8 mouse cellular contexts compared by ENCODE assay signal in the genomic region with DNA sequence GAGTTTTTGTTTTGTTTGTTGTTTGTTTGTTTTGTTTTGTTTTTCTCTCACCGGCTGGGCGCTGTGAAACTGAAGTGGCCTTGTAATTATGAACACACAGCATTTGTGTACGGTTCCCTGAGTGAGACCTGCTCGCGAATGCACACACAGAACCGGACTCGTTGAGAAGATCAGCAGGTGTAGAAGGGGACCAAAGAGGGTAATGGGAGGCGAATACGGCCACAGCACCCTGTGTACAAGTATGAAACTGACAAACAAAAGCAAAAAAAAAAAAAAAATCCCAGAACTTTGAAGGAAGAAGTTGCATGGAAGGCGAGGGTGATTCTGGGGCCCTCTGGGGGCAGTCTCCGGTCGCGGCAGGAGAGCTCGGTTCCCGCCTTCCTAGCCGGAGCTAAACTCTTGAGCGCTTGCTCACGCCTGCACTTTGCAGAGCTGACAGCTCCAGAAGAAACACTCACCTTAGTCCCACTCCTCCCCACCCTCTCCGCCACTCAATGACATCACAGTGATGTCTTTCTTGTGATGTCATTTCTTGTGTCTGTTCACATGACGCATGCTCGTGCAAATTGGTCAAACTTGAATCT. TPM values are rescaled to one million over a fixed set of nuclear protein-coding genes. Genes with fewer than 3 reads are reported as not detected.
A peak's percentile ranks its signal among the peaks of the same experiment; 100 is the strongest.
DNase-seq lines count a peak whose midpoint lies in the region; ATAC-seq lines count a peak whose summit lies in the region.

No protein-coding gene starts in this region.

- H3K4me1 ChIP-seq in forebrain, embryonic 15.5 days: peaks cover 19% of the 10 kb centered on the region
- peaks cover 19% of the 10 kb centered on the region; the same call in 1 of the 2 replicates for H3K4me1 ChIP-seq in midbrain, embryonic 12.5 days

- peak overlapping the region; percentile 29 for H3K4me3 ChIP-seq in forebrain, embryonic 15.5 days
- peak overlapping the region; percentile 38 for H3K4me3 ChIP-seq in midbrain, embryonic 12.5 days

- DNase-seq in layer of hippocampus, postnatal 14 days (ENCODE audit: low spot score in 2 of 2): peak; percentile 8 to 24
- DNase-seq in layer of hippocampus, postnatal 25 days (ENCODE audit: extremely low spot score in 1 of 2, low spot score in 1 of 2): no peak
- peak; percentile 67 for DNase-seq in NIH3T3 (ENCODE audit: low read depth)
- DNase-seq in kidney, postnatal 10 days: peak; percentile 46
- no peak for DNase-seq in gastrocnemius, postnatal 10 days
- no peak for DNase-seq in gastrocnemius, postnatal 25 days

- peaks cover 72% of the 10 kb centered on the region for H3K27me3 ChIP-seq in forebrain, embryonic 15.5 days
- peaks cover 72% of the 10 kb centered on the region for H3K27me3 ChIP-seq in midbrain, embryonic 12.5 days

- H3K27ac ChIP-seq in forebrain, embryonic 15.5 days (replicated peaks): no peak overlapping the region
- no peak overlapping the region for H3K27ac ChIP-seq in midbrain, embryonic 12.5 days (replicated peaks)

- no peak for ATAC-seq in forebrain, embryonic 15.5 days (replicated peaks)
- no peak for ATAC-seq in midbrain, embryonic 12.5 days (ENCODE audit: low FRiP score, low read depth)

- H3K36me3 ChIP-seq in forebrain, embryonic 15.5 days: no peaks in the 10 kb centered on the region
- H3K36me3 ChIP-seq in midbrain, embryonic 12.5 days: no peaks in the 10 kb centered on the region

- no peak overlapping the region for H3K9ac ChIP-seq in forebrain, embryonic 15.5 days (replicated peaks)
- H3K9ac ChIP-seq in midbrain, embryonic 12.5 days (replicated peaks): no peak overlapping the region

- peak overlapping the region; percentile 36 for H3K4me2 ChIP-seq in forebrain, embryonic 15.5 days (replicated peaks)
- H3K4me2 ChIP-seq in midbrain, embryonic 12.5 days (replicated peaks): peak overlapping the region; percentile 54

- whole genome bisulfite sequencing in forebrain, embryonic 15.5 days: 1% methylated on average over 21 of the region's 21 CpGs
- WGBS in midbrain, embryonic 12.5 days: 1% methylated on average over 21 of the region's 21 CpGs

- no peaks in the 10 kb centered on the region for H3K9me3 ChIP-seq in forebrain, embryonic 15.5 days
- no peaks in the 10 kb centered on the region for H3K9me3 ChIP-seq in midbrain, embryonic 12.5 days

RNA-seq across cellular contexts. Expression of a gene that starts 14.1 kb away (rescaled TPM):
- under 1 TPM in 1 of 2 experiments, not detected in 1; 0.46 TPM for total RNA-seq in layer of hippocampus, postnatal 14 days (2021)
- total RNA-seq in layer of hippocampus, postnatal 25 days (2021): under 1 TPM; 0.42 to 0.57 TPM
- 0.14 TPM in 1 of 2 replicates, not detected in the other for polyA plus RNA-seq in forebrain, embryonic 15.5 days (2015; fragmentation: Nextera tagmentation; extraction: Ambion mirVana)
- polyA plus RNA-seq in midbrain, embryonic 12.5 days (2016; fragmentation: Nextera tagmentation; extraction: Ambion mirVana): 0.30 TPM in 1 of 2 replicates, not detected in the other
- not detected for total RNA-seq in gastrocnemius, postnatal 10 days (2021)
- total RNA-seq in gastrocnemius, postnatal 25 days (2021): not detected

RNA-seq across cellular contexts. Expression of a gene that starts 14.4 kb away (rescaled TPM):
- under 1 TPM in 1 of 2 experiments, not detected in 1; 0.19 TPM for total RNA-seq in layer of hippocampus, postnatal 14 days (2021)
- total RNA-seq in layer of hippocampus, postnatal 25 days (2021): not detected
- polyA plus RNA-seq in forebrain, embryonic 15.5 days (2015; fragmentation: Nextera tagmentation; extraction: Ambion mirVana): not detected in 2 replicates
- not detected in 2 replicates for polyA plus RNA-seq in midbrain, embryonic 12.5 days (2016; fragmentation: Nextera tagmentation; extraction: Ambion mirVana)
- total RNA-seq in gastrocnemius, postnatal 10 days (2021): not detected
- total RNA-seq in gastrocnemius, postnatal 25 days (2021): not detected

RNA-seq across cellular contexts. Expression of a gene that starts 39.9 kb away (rescaled TPM):
- total RNA-seq in layer of hippocampus, postnatal 14 days (2021): 10 to 100 TPM; 60.0 to 62.5 TPM
- 10 to 100 TPM; 22.3 to 38.6 TPM for total RNA-seq in layer of hippocampus, postnatal 25 days (2021)
- 2.5 and 9.8 TPM in 2 replicates for polyA plus RNA-seq in forebrain, embryonic 15.5 days (2015; fragmentation: Nextera tagmentation; extraction: Ambion mirVana)
- polyA plus RNA-seq in midbrain, embryonic 12.5 days (2016; fragmentation: Nextera tagmentation; extraction: Ambion mirVana): 10.1 and 11.3 TPM in 2 replicates
- total RNA-seq in gastrocnemius, postnatal 10 days (2021): 100 to 1,000 TPM; 171 to 199 TPM
- 1 to 10 TPM; 2.9 to 7.7 TPM for total RNA-seq in gastrocnemius, postnatal 25 days (2021)

RNA-seq across cellular contexts. Expression of a gene that starts 40.2 kb away (rescaled TPM):
- 10 to 100 TPM; 22.2 to 42.1 TPM for total RNA-seq in layer of hippocampus, postnatal 14 days (2021)
- 10 to 100 TPM; 15.7 to 30.9 TPM for total RNA-seq in layer of hippocampus, postnatal 25 days (2021)
- 4.5 and 4.6 TPM in 2 replicates for polyA plus RNA-seq in forebrain, embryonic 15.5 days (2015; fragmentation: Nextera tagmentation; extraction: Ambion mirVana)
- polyA plus RNA-seq in midbrain, embryonic 12.5 days (2016; fragmentation: Nextera tagmentation; extraction: Ambion mirVana): 7.2 and 8.1 TPM in 2 replicates
- total RNA-seq in gastrocnemius, postnatal 10 days (2021): 100 to 1,000 TPM; 209 to 249 TPM
- 10 to 100 TPM; 13.9 to 29.0 TPM for total RNA-seq in gastrocnemius, postnatal 25 days (2021)

RNA-seq across cellular contexts. Expression of a gene that starts 45.7 kb away (rescaled TPM):
- 10 to 100 TPM; 42.3 to 60.3 TPM for total RNA-seq in layer of hippocampus, postnatal 14 days (2021)
- 10 to 100 TPM; 64.2 to 71.4 TPM for total RNA-seq in layer of hippocampus, postnatal 25 days (2021)
- polyA plus RNA-seq in forebrain, embryonic 15.5 days (2015; fragmentation: Nextera tagmentation; extraction: Ambion mirVana): 16.9 and 19.2 TPM in 2 replicates
- 34.4 and 38.6 TPM in 2 replicates for polyA plus RNA-seq in midbrain, embryonic 12.5 days (2016; fragmentation: Nextera tagmentation; extraction: Ambion mirVana)
- total RNA-seq in gastrocnemius, postnatal 10 days (2021): 10 to 100 TPM; 77.9 to 89.2 TPM
- total RNA-seq in gastrocnemius, postnatal 25 days (2021): 10 to 100 TPM; 30.9 to 31.7 TPM

Comparison
In these comparisons a context has a peak if more than half of its experiments do, and no peak if none do; other contexts are left out.
1. DNase-seq: peak in layer of hippocampus, postnatal 14 days (2 of 2), NIH3T3 (single experiment) and kidney, postnatal 10 days (single experiment); none in layer of hippocampus, postnatal 25 days (0 of 2), gastrocnemius, postnatal 10 days (single experiment) and gastrocnemius, postnatal 25 days (single experiment).